Mouse (Mus musculus): ENCODE data around the gene Smim10l1.

The Smim10l1 gene

GRCm38 (mm10) chr6:133104609-133104921 lies at the start of gene Smim10l1:
Smim10l1 (plus strand) TSS chr6:133104909.
- DNase-seq (ENCODE audit: low spot score in 2 of 2) = no peak

GRCm38 (mm10) chr6:133055716-133056115 lies 49.0 kb upstream of the Smim10l1 start, which contains the start of gene Tas2r140:
Tas2r140 (minus strand) TSS chr6:133055816.
- no peak for DNase-seq (ENCODE audit: low spot score in 2 of 2)

GRCm38 (mm10) chr6:133092226-133092625 lies 12.5 kb upstream of the Smim10l1 start:
- DNase-seq (ENCODE audit: low spot score in 2 of 2) = no peak

- DNase-seq (ENCODE audit: low spot score in 2 of 2) = no peak
Measured at GRCm38 (mm10) chr6:133102430-133102829, 2.3 kb upstream of the Smim10l1 start.

- DNase-seq (ENCODE audit: low spot score in 2 of 2) = peak; percentile 37 to 63
Measured at GRCm38 (mm10) chr6:133104922-133105859, 482 bp downstream of the Smim10l1 start.

All from spleen, postnatal 14 days (tissue).